Mouse (Mus musculus): ENCODE data around the gene Smim11. TPM values are rescaled to one million over a fixed set of nuclear protein-coding genes. Genes with fewer than 3 reads are reported as not detected.
A peak's percentile ranks its signal among the peaks of the same experiment; 100 is the strongest.

Smim11 gene
- polyA plus RNA-seq, 1 experiment from 2014 or later = 117 TPM

- DNase-seq (ENCODE audit: low spot score) (no peak), ATAC-seq (replicated peaks; ENCODE audit: low FRiP score) (no peak)
- Histone ChIP-seq H3K4me2 (no peak overlapping the region), H3K4me3 (ENCODE audit: low read depth, low read length) (no peak overlapping the region), H3K27me3 (replicated peaks; ENCODE audit: control insufficient read depth, insufficient read depth, low read length) (0 out of 2 replicates have a peak, but pooled peaks cover 2% of the 10 kb centered on the region), H3K36me3 (ENCODE audit: control insufficient read depth, insufficient read depth, low read length) (no peaks in the 10 kb centered on the region), H3K27ac (ENCODE audit: low read depth, low read length) (no peak overlapping the region), H3K9me3 (ENCODE audit: control insufficient read depth, low read length) (no peaks in the 10 kb centered on the region), H3K4me1 (replicated peaks; ENCODE audit: control insufficient read depth, insufficient read depth, low read length) (peaks cover 3% of the 10 kb centered on the region; the same call in 1 of the 2 replicates), H3K9ac (ENCODE audit: low read depth, low read length) (no peak overlapping the region)
- WGBS = 88% methylated on average over 12 of the region's 12 CpGs
Measured at GRCm38 (mm10) chr16:92353295-92353694, 52.2 kb downstream of the Smim11 start.

GRCm38 (mm10) chr16:92353897-92354296 lies 52.8 kb downstream of the Smim11 start:
- Histone ChIP-seq H3K4me3 (ENCODE audit: low read depth, low read length) (no peak overlapping the region), H3K4me2 (no peak overlapping the region), H3K4me1 (replicated peaks; ENCODE audit: control insufficient read depth, insufficient read depth, low read length) (peaks cover 3% of the 10 kb centered on the region; the same call in 1 of the 2 replicates), H3K27me3 (replicated peaks; ENCODE audit: control insufficient read depth, insufficient read depth, low read length) (peaks cover 6% of the 10 kb centered on the region), H3K27ac (ENCODE audit: low read depth, low read length) (no peak overlapping the region), H3K9me3 (ENCODE audit: control insufficient read depth, low read length) (no peaks in the 10 kb centered on the region), H3K36me3 (ENCODE audit: control insufficient read depth, insufficient read depth, low read length) (no peaks in the 10 kb centered on the region), H3K9ac (ENCODE audit: low read depth, low read length) (no peak overlapping the region)
- 73% methylated on average over 2 of the region's 2 CpGs for WGBS
- DNase-seq (ENCODE audit: low spot score) = no peak
- ATAC-seq (replicated peaks; ENCODE audit: low FRiP score) = no peak

GRCm38 (mm10) chr16:92355366-92355765 lies 54.3 kb downstream of the Smim11 start:
- no peak overlapping the region for H3K9ac ChIP-seq (ENCODE audit: low read depth, low read length)
- WGBS = 63% methylated on average over 5 of the region's 5 CpGs
- no peaks in the 10 kb centered on the region for H3K9me3 ChIP-seq (ENCODE audit: control insufficient read depth, low read length)
- no peak for ATAC-seq (replicated peaks; ENCODE audit: low FRiP score)
- no peaks in the 10 kb centered on the region for H3K36me3 ChIP-seq (ENCODE audit: control insufficient read depth, insufficient read depth, low read length)
- H3K27ac ChIP-seq (ENCODE audit: low read depth, low read length) = no peak overlapping the region
- H3K4me1 ChIP-seq (replicated peaks; ENCODE audit: control insufficient read depth, insufficient read depth, low read length) = peaks cover 3% of the 10 kb centered on the region; the same call in 1 of the 2 replicates
- no peak overlapping the region for H3K4me3 ChIP-seq (ENCODE audit: low read depth, low read length)
- H3K27me3 ChIP-seq (replicated peaks; ENCODE audit: control insufficient read depth, insufficient read depth, low read length) = peaks cover 6% of the 10 kb centered on the region
- no peak for DNase-seq (ENCODE audit: low spot score)
- H3K4me2 ChIP-seq = no peak overlapping the region

- H3K36me3 ChIP-seq (ENCODE audit: control insufficient read depth, insufficient read depth, low read length) = no peaks in the 10 kb centered on the region
- no peaks in the 10 kb centered on the region for H3K9me3 ChIP-seq (ENCODE audit: control insufficient read depth, low read length)
- H3K4me2 ChIP-seq = no peak overlapping the region
- H3K4me3 ChIP-seq (ENCODE audit: low read depth, low read length) = no peak overlapping the region
- 47% methylated on average over 11 of the region's 11 CpGs for WGBS
- DNase-seq (ENCODE audit: low spot score) (no peak), ATAC-seq (replicated peaks; ENCODE audit: low FRiP score) (no peak)
- no peak overlapping the region for H3K9ac ChIP-seq (ENCODE audit: low read depth, low read length)
- peaks cover 6% of the 10 kb centered on the region for H3K27me3 ChIP-seq (replicated peaks; ENCODE audit: control insufficient read depth, insufficient read depth, low read length)
- H3K4me1 ChIP-seq (replicated peaks; ENCODE audit: control insufficient read depth, insufficient read depth, low read length) = peaks cover 3% of the 10 kb centered on the region; the same call in 1 of the 2 replicates
- H3K27ac ChIP-seq (ENCODE audit: low read depth, low read length) = no peak overlapping the region
Measured at GRCm38 (mm10) chr16:92355982-92356381, 54.9 kb downstream of the Smim11 start.

GRCm38 (mm10) chr16:92357023-92357422 lies 55.9 kb downstream of the Smim11 start:
- Histone ChIP-seq H3K4me2 (no peak overlapping the region), H3K27me3 (replicated peaks; ENCODE audit: control insufficient read depth, insufficient read depth, low read length) (peaks cover 6% of the 10 kb centered on the region), H3K36me3 (ENCODE audit: control insufficient read depth, insufficient read depth, low read length) (no peaks in the 10 kb centered on the region), H3K9me3 (ENCODE audit: control insufficient read depth, low read length) (no peaks in the 10 kb centered on the region), H3K27ac (ENCODE audit: low read depth, low read length) (no peak overlapping the region), H3K4me3 (ENCODE audit: low read depth, low read length) (no peak overlapping the region), H3K4me1 (replicated peaks; ENCODE audit: control insufficient read depth, insufficient read depth, low read length) (peaks cover 3% of the 10 kb centered on the region; the same call in 1 of the 2 replicates), H3K9ac (ENCODE audit: low read depth, low read length) (no peak overlapping the region)
- ATAC-seq (replicated peaks; ENCODE audit: low FRiP score) (no peak), DNase-seq (ENCODE audit: low spot score) (no peak)
- 76% methylated on average over 9 of the region's 9 CpGs for WGBS

- 79% methylated on average over 10 of the region's 10 CpGs for WGBS
- ATAC-seq (replicated peaks; ENCODE audit: low FRiP score) (no peak), DNase-seq (ENCODE audit: low spot score) (no peak)
- no peaks in the 10 kb centered on the region for H3K9me3 ChIP-seq (ENCODE audit: control insufficient read depth, low read length)
- H3K4me1 ChIP-seq (replicated peaks; ENCODE audit: control insufficient read depth, insufficient read depth, low read length) = peaks cover 3% of the 10 kb centered on the region; the same call in 1 of the 2 replicates
- peaks cover 6% of the 10 kb centered on the region for H3K27me3 ChIP-seq (replicated peaks; ENCODE audit: control insufficient read depth, insufficient read depth, low read length)
- no peak overlapping the region for H3K27ac ChIP-seq (ENCODE audit: low read depth, low read length)
- no peaks in the 10 kb centered on the region for H3K36me3 ChIP-seq (ENCODE audit: control insufficient read depth, insufficient read depth, low read length)
- no peak overlapping the region for H3K4me3 ChIP-seq (ENCODE audit: low read depth, low read length)
- no peak overlapping the region for H3K9ac ChIP-seq (ENCODE audit: low read depth, low read length)
- H3K4me2 ChIP-seq = no peak overlapping the region
Measured at GRCm38 (mm10) chr16:92357566-92357965, 56.5 kb downstream of the Smim11 start.

- ATAC-seq (replicated peaks; ENCODE audit: low FRiP score) (peak; percentile 31), DNase-seq (ENCODE audit: low spot score) (no peak)
- no peak overlapping the region for H3K9ac ChIP-seq (ENCODE audit: low read depth, low read length)
- H3K36me3 ChIP-seq (ENCODE audit: control insufficient read depth, insufficient read depth, low read length) = no peaks in the 10 kb centered on the region
- H3K9me3 ChIP-seq (ENCODE audit: control insufficient read depth, low read length) = no peaks in the 10 kb centered on the region
- 27% methylated on average over 9 of the region's 9 CpGs for WGBS
- H3K4me3 ChIP-seq (ENCODE audit: low read depth, low read length) = no peak overlapping the region
- H3K4me2 ChIP-seq = peak overlapping the region; percentile 26
- peaks cover 6% of the 10 kb centered on the region for H3K27me3 ChIP-seq (replicated peaks; ENCODE audit: control insufficient read depth, insufficient read depth, low read length)
- no peak overlapping the region for H3K27ac ChIP-seq (ENCODE audit: low read depth, low read length)
- peaks cover 3% of the 10 kb centered on the region; the same call in 1 of the 2 replicates for H3K4me1 ChIP-seq (replicated peaks; ENCODE audit: control insufficient read depth, insufficient read depth, low read length)
Measured at GRCm38 (mm10) chr16:92358734-92359133, 57.6 kb downstream of the Smim11 start.

- H3K4me2 ChIP-seq = peak within 1 kb of the TSS; percentile 26
- ATAC-seq (replicated peaks; ENCODE audit: low FRiP score) (no peak), DNase-seq (ENCODE audit: low spot score) (no peak)
- no peaks in the 10 kb centered on the region for H3K9me3 ChIP-seq (ENCODE audit: control insufficient read depth, low read length)
- 42% methylated on average over 9 of the region's 9 CpGs for WGBS
- peaks cover 6% of the 10 kb centered on the region for H3K27me3 ChIP-seq (replicated peaks; ENCODE audit: control insufficient read depth, insufficient read depth, low read length)
- no peak within 1 kb of the TSS for H3K9ac ChIP-seq (ENCODE audit: low read depth, low read length)
- H3K4me1 ChIP-seq (replicated peaks; ENCODE audit: control insufficient read depth, insufficient read depth, low read length) = peaks cover 3% of the 10 kb centered on the region; the same call in 1 of the 2 replicates
- no peak within 1 kb of the TSS for H3K27ac ChIP-seq (ENCODE audit: low read depth, low read length)
- H3K36me3 ChIP-seq (ENCODE audit: control insufficient read depth, insufficient read depth, low read length) = no peaks in the 10 kb centered on the region
- no peak within 1 kb of the TSS for H3K4me3 ChIP-seq (ENCODE audit: low read depth, low read length)
Measured at GRCm38 (mm10) chr16:92359229-92359628, 58.1 kb downstream of the Smim11 start, which contains the start of gene Kcne1. TSS of gene Kcne1 (minus strand) at chr16:92359468.

GRCm38 (mm10) chr16:92360711-92361110 lies 59.6 kb downstream of the Smim11 start:
- H3K27ac ChIP-seq (ENCODE audit: low read depth, low read length) = no peak overlapping the region

More at GRCm38 (mm10) chr16:92360711-92361110, 59.6 kb downstream of the Smim11 start:
- H3K4me3 ChIP-seq (ENCODE audit: low read depth, low read length) = no peak overlapping the region
- 0 out of 2 replicates have a peak, but pooled peaks cover under 1% of the 10 kb centered on the region for H3K4me1 ChIP-seq (replicated peaks; ENCODE audit: control insufficient read depth, insufficient read depth, low read length)
- WGBS = 71% methylated on average over 7 of the region's 7 CpGs
- no peak overlapping the region for H3K4me2 ChIP-seq
- no peak overlapping the region for H3K9ac ChIP-seq (ENCODE audit: low read depth, low read length)
- H3K27me3 ChIP-seq (replicated peaks; ENCODE audit: control insufficient read depth, insufficient read depth, low read length) = peaks cover 6% of the 10 kb centered on the region
- no peak for DNase-seq (ENCODE audit: low spot score)
- H3K36me3 ChIP-seq (ENCODE audit: control insufficient read depth, insufficient read depth, low read length) = no peaks in the 10 kb centered on the region
- ATAC-seq (replicated peaks; ENCODE audit: low FRiP score) = no peak
- H3K9me3 ChIP-seq (ENCODE audit: control insufficient read depth, low read length) = no peaks in the 10 kb centered on the region
